Mouse (Mus musculus): ENCODE data around the gene Bcat1.

DNA sequence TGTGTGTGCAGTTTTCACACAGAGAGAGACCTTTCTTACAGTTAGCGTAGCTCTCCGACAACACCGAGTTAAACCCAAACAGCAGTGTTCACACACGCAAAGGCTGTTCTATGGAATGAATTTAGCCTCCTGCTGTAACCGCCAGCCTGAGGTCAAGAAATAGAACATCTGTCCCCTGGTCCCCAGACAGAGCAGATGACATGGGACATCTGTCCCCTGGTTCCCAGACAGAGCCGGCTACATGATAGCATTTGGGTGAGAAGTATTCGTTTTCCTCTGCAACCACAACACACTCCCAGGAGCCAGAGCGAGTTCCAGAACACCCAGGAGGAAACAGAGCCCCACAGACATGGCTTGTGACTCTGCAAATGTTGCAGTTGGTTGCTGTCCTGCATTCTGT lies 63.3 kb downstream of the Bcat1 start:
- no peak for TF ChIP-seq CTCF (IDR thresholded peaks at IDR 0.05; ENCODE audit: control insufficient read depth, insufficient read depth, low read length)
- no peak for TF ChIP-seq POLR2A (IDR thresholded peaks at IDR 0.05; ENCODE audit: borderline replicate concordance, control insufficient read depth, low read depth, low read length)
